Mouse (Mus musculus) liver, postnatal 0 days (tissue): ENCODE data around the gene Sf3b2.

Source experiments
- CTCF ChIP-seq: sonication (generic); IDR thresholded peaks from 2 replicates; pipeline ENCODE4 v1.5.1; 2016; ENCODE audit warnings: antibody characterized with exemption, low read depth
- EP300 ChIP-seq: IDR thresholded peaks from 2 replicates; pipeline ENCODE4 v1.6.1; 2016; ENCODE audit warnings: antibody characterized with exemption, low read depth, mild to moderate bottlenecking

DNA sequence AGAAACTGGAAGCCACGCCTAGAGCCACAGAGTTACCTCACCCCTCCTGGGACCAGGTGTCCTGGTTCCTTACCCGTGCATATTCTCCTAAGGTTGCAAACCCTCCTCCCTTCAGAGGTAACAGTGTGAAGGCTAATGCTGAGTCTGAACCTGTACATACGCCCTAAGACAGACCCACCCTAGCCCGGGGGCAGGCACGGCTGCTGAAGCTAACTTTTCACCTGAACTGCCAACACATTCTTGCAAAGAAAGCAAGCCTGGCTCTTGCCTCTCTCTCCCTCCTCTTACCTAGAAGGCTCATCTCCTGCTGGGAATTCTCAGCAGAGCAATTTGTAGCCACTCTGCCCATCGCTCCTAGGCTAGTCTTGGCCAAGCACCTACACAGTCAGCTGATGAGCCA is 5.3 kb upstream of the Sf3b2 start:
- no peak for TF ChIP-seq CTCF
- TF ChIP-seq EP300: no peak
